Mouse (Mus musculus) lung, adult 2 months (tissue): Measurements from ENCODE around the gene Slc19a1. TPM values are rescaled to one million over a fixed set of nuclear protein-coding genes. Genes with fewer than 3 reads are reported as not detected.

Experiments
- DNase-seq: peaks from one replicate; pipeline ENCODE4 v3.0.0; 2022
- H3K4me1 ChIP-seq: fragments of 200-500 bp; 2 replicates; pipeline ENCODE4 v1.6.1; 2011; ENCODE audit warnings: low read length; ENCODE audit not compliant: control insufficient read depth, insufficient read depth
- H3K4me3 ChIP-seq: fragments of 200-500 bp; replicated peaks from 2 replicates; pipeline ENCODE3; 2011; ENCODE audit warnings: low read depth, mild to moderate bottlenecking, control low read depth, low read length; ENCODE audit errors: extremely low read depth
- CTCF ChIP-seq: fragments of 200-500 bp; IDR thresholded peaks from 2 replicates; pipeline ENCODE4 v1.5.1; 2011; ENCODE audit warnings: mild to moderate bottlenecking, low read length, control low read depth; ENCODE audit not compliant: insufficient read depth
- POLR2A ChIP-seq: fragments of 200-500 bp; IDR thresholded peaks from 2 replicates; pipeline ENCODE4 v1.6.1; 2011; ENCODE audit warnings: low read depth, mild to moderate bottlenecking, control low read depth, low read length, borderline replicate concordance; ENCODE audit errors: extremely low read depth
- WGBS: fragments of 180-500 bp; shearing (Covaris S2); methylation state at CpG from one replicate; pipeline ENCODE4 v1.1.7; 2018; 5-methylcytosine and 5-hydroxymethylcytosine counted together
- polyA plus RNA-seq: library from polyadenylated mRNA; depleted of rRNA; stranded (reverse); fragments of >200 nt; gene quantifications from 2 replicates; pipeline ENCODE4 v1.2.3, GENCODE M21; 2012

Slc19a1 gene
- polyA plus RNA-seq, 1 experiment, result 26.4 TPM

DNA sequence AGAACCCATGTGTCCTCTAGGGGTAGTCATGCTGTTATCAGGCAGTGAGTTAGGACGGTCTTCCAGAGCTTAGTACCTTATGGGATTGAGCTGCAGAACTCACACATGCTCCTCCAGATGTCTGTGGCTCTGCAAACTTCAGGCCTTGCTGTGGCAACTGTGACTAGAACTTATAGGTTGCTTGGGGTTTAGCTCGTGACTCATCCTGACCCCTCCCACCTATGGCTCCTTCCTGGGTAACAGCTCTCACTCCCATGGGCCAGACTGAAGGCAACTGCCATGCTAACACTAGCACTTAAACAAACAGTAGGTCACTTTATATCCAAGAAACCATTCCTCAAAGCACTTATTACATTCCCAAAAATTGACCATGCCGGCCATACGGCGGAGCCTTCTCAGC lies 1.4 kb upstream of the Slc19a1 start:
- TF ChIP-seq POLR2A (no peak), CTCF (no peak)
- Histone ChIP-seq H3K4me3 (no peak overlapping the region), H3K4me1 (0 out of 2 replicates have a peak, but pooled peaks cover 6% of the 10 kb centered on the region)
- no peak for DNase-seq
- WGBS, result 92% methylated on average over 5 of the region's 5 CpGs

DNA sequence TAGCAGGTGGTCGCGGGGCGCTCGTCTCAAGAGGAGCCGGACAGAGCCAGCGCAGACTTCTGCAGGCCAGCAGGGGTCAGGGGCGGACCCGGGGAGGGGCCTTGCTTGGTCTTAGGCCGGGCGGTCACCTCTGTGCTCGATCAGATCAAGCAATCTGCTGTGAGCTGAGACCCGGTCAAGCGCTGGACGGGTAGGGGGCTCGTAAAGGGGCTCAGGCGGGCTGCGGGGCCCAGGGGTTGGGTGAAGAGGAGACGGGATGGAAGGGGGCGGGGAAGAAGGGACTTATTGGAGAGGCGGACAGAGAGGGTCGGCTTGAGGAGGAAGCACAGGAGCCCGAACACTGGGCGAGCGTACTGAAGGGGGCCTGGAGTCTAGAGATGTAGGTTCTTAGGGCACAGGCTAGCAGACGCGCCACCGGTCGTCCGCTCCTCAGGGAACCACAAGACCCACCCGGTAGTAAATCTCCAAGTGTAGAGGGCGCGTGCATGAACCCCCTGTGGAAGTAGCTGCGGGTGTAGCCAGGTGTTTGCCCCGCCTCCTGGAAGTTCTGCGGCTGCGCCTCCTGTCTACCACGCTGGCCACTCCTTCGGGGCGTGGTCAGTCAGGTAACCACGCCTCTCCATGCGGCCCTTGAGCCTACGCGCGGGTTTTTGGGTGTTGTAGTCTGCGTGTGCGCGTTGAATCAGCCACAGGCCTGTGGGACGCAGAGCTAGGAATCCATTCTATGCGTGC lies 716 bp downstream of the Slc19a1 start:
- DNase-seq, result peak; percentile 91
- Histone ChIP-seq H3K4me3 (peak overlapping the region; percentile 73), H3K4me1 (0 out of 2 replicates have a peak, but pooled peaks cover 6% of the 10 kb centered on the region)
- TF ChIP-seq CTCF (no peak), POLR2A (peak; percentile 53; the same call in 1 of the 2 replicates)
- 1% methylated on average over 49 of the region's 49 CpGs for WGBS

DNA sequence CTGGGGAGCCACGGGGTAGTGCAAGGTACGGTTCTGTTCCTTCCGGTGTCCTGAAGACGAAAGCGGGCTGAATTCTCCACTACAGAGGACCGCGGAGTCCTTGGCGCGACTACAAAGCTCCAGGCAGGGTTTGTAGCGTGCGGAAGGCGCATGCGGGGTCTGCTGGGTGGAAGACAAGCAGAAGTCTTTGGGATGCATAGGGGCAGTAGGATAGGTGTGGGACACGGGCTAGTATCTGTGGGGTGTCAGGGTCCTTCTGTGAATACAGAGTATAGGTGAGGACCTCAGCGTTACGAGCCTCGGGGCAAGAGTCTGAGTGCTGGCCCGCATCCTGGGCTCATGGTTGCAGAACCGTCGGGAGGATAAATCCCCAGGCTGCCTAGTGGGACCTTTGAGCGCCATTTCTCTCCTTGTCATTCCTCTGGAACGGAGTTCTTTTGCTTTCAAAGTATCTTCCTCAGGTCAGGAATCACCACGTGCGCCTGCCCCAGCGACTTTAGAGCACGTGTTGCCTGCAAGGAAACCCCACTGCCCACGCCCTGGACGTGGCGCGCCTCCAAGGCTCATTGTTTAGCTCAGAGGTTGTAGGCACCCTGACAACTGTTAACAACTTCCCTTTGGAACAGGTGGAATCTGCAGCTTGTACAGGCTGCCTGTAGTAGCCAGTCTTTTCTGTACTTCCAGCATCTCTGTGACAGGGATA lies 1.4 kb downstream of the Slc19a1 start:
- H3K4me3 ChIP-seq, result peak overlapping the region; percentile 58
- TF ChIP-seq POLR2A, result no peak
- no peak for TF ChIP-seq CTCF
- H3K4me1 ChIP-seq, result 0 out of 2 replicates have a peak, but pooled peaks cover 6% of the 10 kb centered on the region
- DNase-seq, result peak; percentile 54
- WGBS, result 1% methylated on average over 30 of the region's 30 CpGs

DNA sequence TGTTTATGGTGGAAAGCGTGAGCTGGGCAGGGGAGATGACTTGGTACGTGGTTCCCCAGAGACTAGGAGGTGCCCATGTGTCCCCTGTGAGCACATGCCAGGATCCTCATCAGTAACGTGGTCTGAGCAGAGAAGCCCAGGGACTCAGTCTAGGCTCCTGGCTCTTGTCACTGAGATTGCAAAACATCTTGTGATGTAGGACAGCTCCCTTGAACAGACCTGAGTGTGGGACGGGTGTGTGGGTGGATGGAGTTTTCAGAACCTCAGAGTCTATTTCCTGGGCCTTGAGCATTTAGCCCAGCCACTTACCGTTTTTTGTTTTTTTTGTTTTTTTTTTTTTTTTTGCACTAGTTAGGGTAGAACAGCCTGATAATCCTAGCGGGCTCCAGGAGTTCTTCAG lies 3.4 kb downstream of the Slc19a1 start:
- Histone ChIP-seq H3K4me1 (0 out of 2 replicates have a peak, but pooled peaks cover 6% of the 10 kb centered on the region), H3K4me3 (no peak overlapping the region)
- TF ChIP-seq POLR2A, result no peak
- WGBS, result 82% methylated on average over 6 of the region's 6 CpGs
- no peak for DNase-seq

DNA sequence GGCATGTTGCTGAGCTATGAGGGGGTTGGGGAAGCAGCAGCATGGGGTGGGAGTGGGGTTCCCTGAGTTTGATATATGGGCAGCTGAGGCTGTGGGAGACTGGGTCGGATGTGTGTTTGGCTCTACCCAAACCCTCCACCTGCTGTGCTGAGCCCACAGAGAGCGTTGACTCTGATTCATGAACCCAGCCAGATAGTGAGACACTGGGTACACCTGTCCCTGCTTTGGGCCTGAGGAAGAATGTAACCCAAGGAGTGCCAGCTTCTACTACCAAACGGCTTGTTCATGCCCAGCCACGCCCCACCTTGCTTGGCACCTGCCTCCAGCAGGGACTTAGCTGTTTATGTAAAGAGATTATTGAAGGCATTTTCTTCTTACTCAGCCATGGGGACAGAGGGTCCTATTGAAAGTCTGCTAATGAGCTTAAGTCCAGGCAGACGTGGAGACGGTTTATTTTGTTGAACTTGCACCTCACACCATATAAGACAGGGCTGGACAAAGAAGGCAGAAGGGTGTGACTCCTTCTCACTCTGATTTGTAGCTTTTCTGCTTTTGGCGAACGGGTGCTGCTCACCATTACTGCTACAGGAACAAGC lies 6.6 kb downstream of the Slc19a1 start:
- DNase-seq, result no peak
- WGBS, result 92% methylated on average over 8 of the region's 8 CpGs
- no peak for TF ChIP-seq CTCF
- no peak for TF ChIP-seq POLR2A
- Histone ChIP-seq H3K4me1 (0 out of 2 replicates have a peak, but pooled peaks cover 5% of the 10 kb centered on the region), H3K4me3 (no peak overlapping the region)

DNA sequence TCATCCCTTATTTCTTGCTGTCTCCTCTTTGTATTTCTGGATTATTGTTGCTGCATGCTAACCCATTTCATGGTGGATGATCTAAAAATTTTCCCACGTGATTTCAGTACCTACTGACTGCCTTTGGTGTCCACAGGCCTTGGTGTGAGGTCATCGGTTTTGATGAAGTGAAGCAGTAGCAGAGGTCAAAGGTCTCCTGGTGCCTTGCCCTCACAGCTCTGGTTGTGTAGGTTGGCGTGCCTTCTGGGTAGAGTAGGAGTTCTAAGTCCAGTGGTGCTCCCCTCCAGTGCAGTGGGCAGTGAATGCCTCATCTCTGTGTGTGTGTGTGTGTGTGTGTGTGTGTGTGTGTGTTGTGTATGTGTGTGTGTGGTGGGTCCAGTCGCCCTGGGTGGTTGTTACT lies 16.2 kb downstream of the Slc19a1 start:
- no peak for TF ChIP-seq POLR2A
- TF ChIP-seq CTCF, result no peak
- Histone ChIP-seq H3K4me3 (no peak overlapping the region), H3K4me1 (no peaks in the 10 kb centered on the region)
- DNase-seq, result no peak
- WGBS, result 61% methylated on average over 4 of the region's 4 CpGs

DNA sequence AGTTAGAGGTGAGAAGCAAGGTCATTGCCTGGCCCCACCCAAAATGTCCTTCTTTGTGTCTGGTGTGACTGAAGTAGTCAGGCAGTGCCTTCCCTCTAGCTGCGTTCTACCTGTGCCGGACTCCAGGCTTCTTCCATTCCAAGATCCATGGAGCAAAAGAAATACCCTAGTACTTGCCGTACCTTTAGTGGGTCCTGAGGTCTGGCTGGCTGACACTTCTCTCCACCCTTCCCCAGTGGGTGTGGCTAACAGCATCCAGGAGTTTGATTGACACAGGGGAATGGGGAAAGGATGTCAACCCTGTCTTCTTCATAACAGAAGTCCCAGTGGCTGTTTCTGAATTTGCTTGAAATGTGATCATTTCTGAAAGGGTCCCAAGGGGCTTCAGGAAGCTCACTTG lies 16.6 kb downstream of the Slc19a1 start:
- WGBS, result 88% methylated on average over 3 of the region's 3 CpGs
- TF ChIP-seq POLR2A, result no peak
- TF ChIP-seq CTCF, result no peak
- no peak for DNase-seq
- Histone ChIP-seq H3K4me3 (no peak overlapping the region), H3K4me1 (no peaks in the 10 kb centered on the region)

DNA sequence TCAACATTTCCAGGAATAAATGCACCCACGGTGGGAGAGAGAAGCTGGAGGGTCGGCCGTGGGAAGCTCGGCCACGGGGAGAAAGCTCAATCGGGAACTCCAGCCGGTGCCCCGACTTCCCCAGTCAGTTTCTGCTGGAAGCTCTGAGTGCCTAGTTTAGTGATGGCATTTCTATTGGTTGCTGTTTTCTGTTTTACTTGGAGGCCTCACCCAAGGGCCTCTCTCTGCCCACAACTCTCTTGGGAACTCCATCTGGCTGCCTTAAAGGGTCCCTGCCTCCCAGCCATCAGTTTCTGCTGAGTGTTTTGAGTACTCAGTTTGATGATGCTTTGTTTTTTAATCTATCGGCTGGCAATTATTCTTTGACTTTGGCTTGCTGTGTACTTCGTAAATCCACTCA lies 24.7 kb downstream of the Slc19a1 start:
- no peak for TF ChIP-seq POLR2A
- TF ChIP-seq CTCF, result no peak
- DNase-seq, result no peak
- H3K4me3 ChIP-seq, result no peak overlapping the region
- no peaks in the 10 kb centered on the region for H3K4me1 ChIP-seq
- 71% methylated on average over 10 of the region's 10 CpGs for WGBS

DNA sequence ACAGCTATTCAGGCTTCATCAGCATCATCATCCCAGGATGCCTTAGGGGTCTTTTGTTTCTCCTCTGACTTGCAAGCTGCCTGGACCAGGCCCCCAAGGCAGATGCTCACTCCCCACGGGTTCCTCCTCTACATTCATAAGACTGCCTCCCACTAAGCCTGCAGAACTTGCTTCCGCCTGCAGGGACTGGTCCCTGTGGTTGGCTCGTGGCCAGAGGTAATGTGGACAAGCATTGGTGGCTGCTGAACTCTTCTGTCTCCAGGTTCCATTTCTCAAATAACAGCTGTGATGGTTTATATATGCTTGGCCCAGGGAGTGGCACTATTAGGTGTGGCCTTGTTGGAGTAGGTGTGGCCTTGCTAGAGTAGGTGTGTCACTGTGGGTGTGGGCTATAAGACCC lies 29.4 kb downstream of the Slc19a1 start:
- WGBS, result 62% methylated on average over 3 of the region's 3 CpGs
- H3K4me3 ChIP-seq, result no peak overlapping the region
- no peak for DNase-seq
- no peak for TF ChIP-seq POLR2A
- no peak for TF ChIP-seq CTCF
- H3K4me1 ChIP-seq, result no peaks in the 10 kb centered on the region

DNA sequence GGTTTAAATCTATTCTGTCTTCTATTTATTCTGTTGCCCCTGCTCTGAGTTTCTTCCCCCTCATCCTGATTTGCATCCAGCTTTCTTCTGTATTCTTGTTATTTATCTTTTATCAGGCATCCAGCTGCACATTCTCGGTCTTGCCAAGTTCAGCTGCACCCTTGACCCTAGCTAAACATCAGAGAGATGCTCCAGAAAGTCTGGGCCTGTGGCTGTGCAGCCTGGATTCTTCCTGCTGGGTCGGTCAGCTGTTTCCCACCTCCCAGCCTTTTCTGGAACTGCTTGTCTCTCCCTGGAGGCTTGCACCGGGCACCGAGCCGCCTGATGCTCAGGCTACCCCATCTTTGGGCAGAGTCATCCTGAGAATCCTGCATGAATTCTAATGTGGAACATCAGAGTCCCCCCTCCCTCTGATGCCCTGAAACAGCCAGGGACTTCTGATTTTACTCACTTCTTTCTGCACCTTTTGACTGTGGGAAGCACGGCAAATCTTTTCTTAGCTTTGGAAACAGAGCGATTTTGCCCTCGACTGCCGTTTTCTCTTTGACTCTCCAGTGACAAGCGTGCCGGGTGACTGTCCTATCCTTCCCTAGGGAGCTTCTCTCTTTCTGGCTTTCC lies 30.5 kb downstream of the Slc19a1 start:
- peak; percentile 10 for DNase-seq
- 70% methylated on average over 11 of the region's 11 CpGs for WGBS
- TF ChIP-seq POLR2A (no peak), CTCF (no peak)
- no peak overlapping the region for H3K4me3 ChIP-seq
- H3K4me1 ChIP-seq, result no peaks in the 10 kb centered on the region

DNA sequence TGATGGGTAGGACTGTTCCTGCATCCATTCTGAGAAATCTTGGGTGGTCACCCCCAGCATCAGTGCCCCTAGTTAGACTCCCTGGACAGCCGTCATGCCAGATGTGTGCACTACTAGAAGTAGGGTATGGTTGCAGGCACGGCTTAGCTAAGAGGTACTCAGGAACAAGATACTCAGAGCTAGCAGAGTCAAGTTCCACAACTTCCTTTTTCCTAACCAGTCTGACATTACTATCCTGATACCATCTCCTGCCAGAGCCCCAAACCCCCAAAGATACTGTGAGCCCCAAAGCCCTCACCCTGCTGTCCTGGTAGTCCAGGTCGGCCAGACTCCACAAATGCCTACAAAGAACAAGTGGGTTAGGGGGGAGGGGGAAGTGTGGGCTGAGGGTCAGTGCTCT lies 32.2 kb downstream of the Slc19a1 start:
- Histone ChIP-seq H3K4me3 (no peak overlapping the region), H3K4me1 (no peaks in the 10 kb centered on the region)
- no peak for DNase-seq
- no peak for TF ChIP-seq CTCF
- no peak for TF ChIP-seq POLR2A
- 82% methylated on average over 3 of the region's 3 CpGs for WGBS
